Mouse (Mus musculus): Measurements from ENCODE around the gene Tbk1. TPM values are rescaled to one million over a fixed set of nuclear protein-coding genes. Genes with fewer than 3 reads are reported as not detected.

Tbk1 gene
- total RNA-seq, 1 experiment = 25.7 TPM

DNA sequence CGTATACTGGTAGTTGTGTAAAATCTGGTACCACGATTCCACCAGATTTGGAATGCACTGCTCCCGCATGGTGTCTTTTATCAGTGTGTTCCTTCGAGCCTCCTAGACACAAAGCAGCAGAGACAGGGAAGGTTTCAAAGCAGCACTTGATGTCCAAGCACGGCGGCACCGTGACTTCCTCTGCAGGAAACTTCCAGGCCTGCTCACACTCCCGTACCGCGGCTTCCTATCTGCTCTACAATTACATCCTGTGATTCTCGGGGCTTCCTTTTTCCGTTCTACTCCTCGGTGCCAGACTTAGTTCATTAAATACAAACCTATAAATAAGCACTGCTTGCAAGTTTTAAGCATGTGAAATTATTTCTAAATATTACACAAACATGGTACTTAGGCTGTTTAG lies 27.0 kb upstream of the Tbk1 start:
- in situ Hi-C loops (cut with MboI; ENCODE audit: low sequenced_read_pairs in 2 of 2, unreplicated experiment in 2 of 2) = no loop called here
- TF ChIP-seq ZC3H11A (IDR thresholded peaks at IDR 0.05; ENCODE audit: borderline replicate concordance, low read depth, low read length) (no peak), ZNF384 (IDR thresholded peaks at IDR 0.05; ENCODE audit: low read depth, low read length) (no peak), MAFK (IDR thresholded peaks at IDR 0.05; ENCODE audit: insufficient read depth, low read depth, low read length) (no peak), CHD2 (IDR thresholded peaks at IDR 0.05; ENCODE audit: low read depth, low read length) (no peak), HCFC1 (IDR thresholded peaks at IDR 0.05; ENCODE audit: borderline replicate concordance, insufficient read depth, low read length) (no peak)
- Histone ChIP-seq H3K36me3 (ENCODE audit: control insufficient read depth, insufficient read depth, low read length, poor library complexity, severe bottlenecking) (peaks cover 61% of the 10 kb centered on the region), H3K4me3 (ENCODE audit: insufficient read depth in 1 of 2, low read depth in 1 of 2, low read length in 2 of 2, poor library complexity in 1 of 2, severe bottlenecking in 1 of 2) (no peak overlapping the region), H3K4me1 (ENCODE audit: control insufficient read depth in 2 of 2, insufficient read depth in 2 of 2, low read length in 2 of 2, poor library complexity in 1 of 2) (no peaks in the 10 kb centered on the region), H3K27ac (ENCODE audit: insufficient read depth, low read depth, low read length, poor library complexity, severe bottlenecking) (no peak overlapping the region), H3K9me3 (ENCODE audit: control insufficient read depth, insufficient read depth, low read depth, low read length) (no peaks in the 10 kb centered on the region), H3K9ac (ENCODE audit: insufficient read depth, low read depth, low read length, poor library complexity, severe bottlenecking) (no peak overlapping the region)
- no peak for DNase-seq (ENCODE audit: low read depth, low spot score)

DNA sequence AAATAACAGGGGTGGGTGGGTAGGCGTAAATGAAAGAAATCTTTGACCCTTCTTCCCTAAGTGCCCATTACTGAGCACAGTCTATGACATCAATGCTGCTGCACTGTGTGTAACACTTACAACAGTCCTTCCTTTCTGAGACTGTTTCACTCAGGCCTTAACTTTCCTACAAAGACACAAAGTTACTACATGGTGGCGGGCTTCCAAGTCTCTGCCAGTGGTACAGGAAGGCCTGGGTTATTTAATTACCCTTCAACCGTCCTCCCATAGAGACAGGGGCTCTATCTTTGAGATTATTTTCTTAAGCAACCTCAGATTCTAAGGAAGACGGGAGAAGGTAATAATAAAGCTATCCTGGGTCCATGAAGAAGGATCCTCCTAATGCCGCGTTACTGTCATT lies 25.9 kb upstream of the Tbk1 start:
- in situ Hi-C loops (cut with MboI; ENCODE audit: low sequenced_read_pairs in 2 of 2, unreplicated experiment in 2 of 2) = no loop called here
- Histone ChIP-seq H3K9ac (ENCODE audit: insufficient read depth, low read depth, low read length, poor library complexity, severe bottlenecking) (no peak overlapping the region), H3K9me3 (ENCODE audit: control insufficient read depth, insufficient read depth, low read depth, low read length) (no peaks in the 10 kb centered on the region), H3K27ac (ENCODE audit: insufficient read depth, low read depth, low read length, poor library complexity, severe bottlenecking) (no peak overlapping the region), H3K4me1 (ENCODE audit: control insufficient read depth in 2 of 2, insufficient read depth in 2 of 2, low read length in 2 of 2, poor library complexity in 1 of 2) (peaks cover 0 to 3% of the 10 kb centered on the region in 2 experiments; a peak in 1 of 4 replicates), H3K4me3 (ENCODE audit: insufficient read depth in 1 of 2, low read depth in 1 of 2, low read length in 2 of 2, poor library complexity in 1 of 2, severe bottlenecking in 1 of 2) (no peak overlapping the region), H3K36me3 (ENCODE audit: control insufficient read depth, insufficient read depth, low read length, poor library complexity, severe bottlenecking) (peaks cover 61% of the 10 kb centered on the region)
- no peak for DNase-seq (ENCODE audit: low read depth, low spot score)
- TF ChIP-seq ZNF384 (IDR thresholded peaks at IDR 0.05; ENCODE audit: low read depth, low read length) (no peak), MAFK (IDR thresholded peaks at IDR 0.05; ENCODE audit: insufficient read depth, low read depth, low read length) (no peak), CHD2 (IDR thresholded peaks at IDR 0.05; ENCODE audit: low read depth, low read length) (no peak), HCFC1 (IDR thresholded peaks at IDR 0.05; ENCODE audit: borderline replicate concordance, insufficient read depth, low read length) (no peak), ZC3H11A (IDR thresholded peaks at IDR 0.05; ENCODE audit: borderline replicate concordance, low read depth, low read length) (no peak)

DNA sequence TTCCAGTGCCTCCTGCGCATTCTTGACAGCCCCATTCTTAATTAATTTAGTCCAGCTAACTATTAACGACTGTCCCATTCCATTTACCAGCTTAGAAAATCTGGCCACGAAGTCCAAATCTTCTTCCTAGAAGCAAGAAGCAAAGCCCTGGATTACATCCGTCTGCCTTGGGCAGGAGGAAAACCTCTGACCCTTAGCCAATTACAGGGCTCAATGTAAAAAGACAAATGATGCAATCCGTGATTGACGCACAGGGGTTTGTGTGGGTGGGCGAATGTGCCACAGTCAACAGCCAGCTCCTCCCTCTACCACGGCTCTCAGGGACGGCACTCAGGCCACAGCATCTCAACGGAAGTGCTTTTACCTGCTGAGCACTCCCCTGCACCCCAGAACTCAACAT lies 25.0 kb upstream of the Tbk1 start:
- Histone ChIP-seq H3K4me3 (ENCODE audit: insufficient read depth in 1 of 2, low read depth in 1 of 2, low read length in 2 of 2, poor library complexity in 1 of 2, severe bottlenecking in 1 of 2) (no peak overlapping the region), H3K9ac (ENCODE audit: insufficient read depth, low read depth, low read length, poor library complexity, severe bottlenecking) (no peak overlapping the region), H3K4me1 (ENCODE audit: control insufficient read depth in 2 of 2, insufficient read depth in 2 of 2, low read length in 2 of 2, poor library complexity in 1 of 2) (peaks cover 0 to 3% of the 10 kb centered on the region in 2 experiments; a peak in 1 of 4 replicates), H3K9me3 (ENCODE audit: control insufficient read depth, insufficient read depth, low read depth, low read length) (no peaks in the 10 kb centered on the region), H3K27ac (ENCODE audit: insufficient read depth, low read depth, low read length, poor library complexity, severe bottlenecking) (no peak overlapping the region), H3K36me3 (ENCODE audit: control insufficient read depth, insufficient read depth, low read length, poor library complexity, severe bottlenecking) (peaks cover 63% of the 10 kb centered on the region)
- TF ChIP-seq HCFC1 (IDR thresholded peaks at IDR 0.05; ENCODE audit: borderline replicate concordance, insufficient read depth, low read length) = no peak
- TF ChIP-seq ZNF384 (IDR thresholded peaks at IDR 0.05; ENCODE audit: low read depth, low read length) = no peak
- no peak for TF ChIP-seq ZC3H11A (IDR thresholded peaks at IDR 0.05; ENCODE audit: borderline replicate concordance, low read depth, low read length)
- TF ChIP-seq MAFK (IDR thresholded peaks at IDR 0.05; ENCODE audit: insufficient read depth, low read depth, low read length) = no peak
- no peak for TF ChIP-seq CHD2 (IDR thresholded peaks at IDR 0.05; ENCODE audit: low read depth, low read length)
- DNase-seq (ENCODE audit: low read depth, low spot score) = no peak
- in situ Hi-C loops (cut with MboI; ENCODE audit: low sequenced_read_pairs in 2 of 2, unreplicated experiment in 2 of 2) = no loop called here

DNA sequence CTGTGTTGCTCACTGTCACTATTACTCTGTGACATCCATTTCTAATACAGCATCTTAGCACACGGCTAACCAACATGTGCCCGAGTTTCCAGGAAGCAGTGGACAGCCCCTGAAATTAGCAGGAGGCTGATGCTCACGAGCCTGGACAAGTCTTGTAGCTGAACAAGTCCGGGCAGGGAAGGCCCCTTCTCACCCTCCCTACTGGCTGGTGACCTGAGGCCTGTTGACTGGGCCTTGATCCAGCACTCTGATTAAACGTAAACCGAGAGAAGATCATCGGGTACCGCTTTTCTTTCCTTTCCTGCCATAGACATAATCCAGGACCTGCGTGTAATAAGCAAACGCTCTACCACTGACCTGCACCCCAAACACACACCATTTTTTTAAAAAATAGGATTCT lies 21.6 kb upstream of the Tbk1 start:
- no peaks in the 10 kb centered on the region for H3K9me3 ChIP-seq (ENCODE audit: control insufficient read depth, insufficient read depth, low read depth, low read length)
- in situ Hi-C loops (cut with MboI; ENCODE audit: low sequenced_read_pairs in 2 of 2, unreplicated experiment in 2 of 2) = no loop called here
- H3K36me3 ChIP-seq (ENCODE audit: control insufficient read depth, insufficient read depth, low read length, poor library complexity, severe bottlenecking) = peaks cover 72% of the 10 kb centered on the region
- peaks cover 0 to 3% of the 10 kb centered on the region in 2 experiments; a peak in 1 of 4 replicates for H3K4me1 ChIP-seq (ENCODE audit: control insufficient read depth in 2 of 2, insufficient read depth in 2 of 2, low read length in 2 of 2, poor library complexity in 1 of 2)
- H3K4me3 ChIP-seq (ENCODE audit: insufficient read depth in 1 of 2, low read depth in 1 of 2, low read length in 2 of 2, poor library complexity in 1 of 2, severe bottlenecking in 1 of 2) = no peak overlapping the region
- TF ChIP-seq CHD2 (IDR thresholded peaks at IDR 0.05; ENCODE audit: low read depth, low read length) (no peak), MAFK (IDR thresholded peaks at IDR 0.05; ENCODE audit: insufficient read depth, low read depth, low read length) (no peak), ZC3H11A (IDR thresholded peaks at IDR 0.05; ENCODE audit: borderline replicate concordance, low read depth, low read length) (no peak), ZNF384 (IDR thresholded peaks at IDR 0.05; ENCODE audit: low read depth, low read length) (no peak), HCFC1 (IDR thresholded peaks at IDR 0.05; ENCODE audit: borderline replicate concordance, insufficient read depth, low read length) (no peak)
- DNase-seq (ENCODE audit: low read depth, low spot score) = no peak
- H3K9ac ChIP-seq (ENCODE audit: insufficient read depth, low read depth, low read length, poor library complexity, severe bottlenecking) = no peak overlapping the region
- H3K27ac ChIP-seq (ENCODE audit: insufficient read depth, low read depth, low read length, poor library complexity, severe bottlenecking) = no peak overlapping the region

Data from ES-E14 (cell line).